Mouse (Mus musculus) heart, postnatal 0 days (tissue): ENCODE results near the gene Egfl7. TPM values are rescaled to one million over a fixed set of nuclear protein-coding genes. Genes with fewer than 3 reads are reported as not detected.
A peak's percentile ranks its signal among the peaks of the same experiment; 100 is the strongest.

Experiments used
- ATAC-seq: fragments of 200-750 bp; cut with Nextera tagmentation; 2 replicates; pipeline ENCODE4 v1.8.0; 2017; ENCODE audit warnings: low read depth, moderate number of reproducible peaks, moderate library complexity; ENCODE audit not compliant: insufficient read depth
- DNase-seq: peaks from one replicate; pipeline ENCODE4 v3.0.0-alpha.2; 2016; ENCODE audit warnings: low spot score
- H3K27ac ChIP-seq: fragments of 300-500 bp; sonication (generic); 2 replicates; pipeline ENCODE4 v1.5.1; 2014; ENCODE audit warnings: low read depth, mild to moderate bottlenecking
- H3K27me3 ChIP-seq: fragments of 300-500 bp; sonication (generic); 2 replicates; pipeline ENCODE4 v1.6.1; 2014; ENCODE audit warnings: low read length, mixed read lengths; ENCODE audit not compliant: control insufficient read depth, insufficient read depth
- H3K36me3 ChIP-seq: fragments of 300-500 bp; sonication (generic); replicated peaks from 2 replicates; pipeline ENCODE4 v1.6.1; 2014; ENCODE audit warnings: low read length, mixed read lengths; ENCODE audit not compliant: control insufficient read depth, insufficient read depth
- H3K4me1 ChIP-seq: fragments of 300-500 bp; sonication (generic); 2 replicates; pipeline ENCODE4 v1.6.1; 2014; ENCODE audit warnings: antibody characterized with exemption; ENCODE audit not compliant: control insufficient read depth, insufficient read depth
- H3K4me2 ChIP-seq: fragments of 300-500 bp; sonication (generic); 2 replicates; pipeline ENCODE4 v1.6.1; 2014; ENCODE audit warnings: low read depth, mild to moderate bottlenecking, low read length, moderate library complexity
- H3K4me3 ChIP-seq: fragments of 300-500 bp; sonication (generic); 2 replicates; pipeline ENCODE4 v1.5.1; 2014; ENCODE audit warnings: low read depth, low read length
- H3K9ac ChIP-seq: fragments of 300-500 bp; sonication (generic); replicated peaks from 2 replicates; pipeline ENCODE4 v1.6.1; 2014; ENCODE audit warnings: low read depth, low read length, mixed read lengths
- H3K9me3 ChIP-seq: fragments of 300-500 bp; sonication (generic); replicated peaks from 2 replicates; pipeline ENCODE4 v1.6.1; 2016; ENCODE audit warnings: low read length; ENCODE audit not compliant: control insufficient read depth
- CTCF ChIP-seq: IDR thresholded peaks from 2 replicates; pipeline ENCODE4 v1.5.1; 2016; ENCODE audit warnings: antibody characterized with exemption, control low read depth, low read depth
- EP300 ChIP-seq: IDR thresholded peaks from 2 replicates; pipeline ENCODE4 v1.6.1; 2016; ENCODE audit warnings: antibody characterized with exemption, low read depth
- WGBS: fragments of 180-500 bp; shearing (Covaris S2); extraction: QIAGEN DNeasy Blood & Tissue Kit; methylation state at CpG from one replicate; pipeline ENCODE4 v1.1.7; 2014; 5-methylcytosine and 5-hydroxymethylcytosine counted together
- polyA plus RNA-seq: library from polyadenylated mRNA; unstranded; fragments of >200 nt; fragmentation: Nextera tagmentation; extraction: Ambion mirVana; gene quantifications from 2 replicates; pipeline ENCODE4 v1.2.1, GENCODE M21; 2015
- total RNA-seq: library from RNA; depleted of rRNA; stranded (reverse); fragments of >200 nt; gene quantifications from 2 replicates; pipeline ENCODE4 v1.2.3, GENCODE M21; 2014; ENCODE audit warnings: low replicate concordance

Egfl7 gene
- total and polyA plus RNA-seq, 2 experiments from 2014 or later, result 158 to 375 TPM

GRCm38 (mm10) chr2:26575378-26575777 lies 4.4 kb upstream of the Egfl7 start:
- Histone ChIP-seq H3K4me2 (no peak overlapping the region), H3K9ac (no peak overlapping the region), H3K4me1 (peaks cover 42% of the 10 kb centered on the region), H3K27me3 (no peaks in the 10 kb centered on the region), H3K4me3 (no peak overlapping the region), H3K27ac (peak overlapping the region; percentile 90), H3K9me3 (no peaks in the 10 kb centered on the region), H3K36me3 (no peaks in the 10 kb centered on the region)
- DNase-seq (no peak), ATAC-seq (no peak)
- WGBS, result 70% methylated on average over 1 of the region's 1 CpGs
- no peak for TF ChIP-seq EP300
- no peak for TF ChIP-seq CTCF

- H3K4me1 ChIP-seq, result peaks cover 42% of the 10 kb centered on the region
- no peak for TF ChIP-seq CTCF
- peak; percentile 96 for TF ChIP-seq EP300
- H3K27ac ChIP-seq, result peak overlapping the region; percentile 90
- DNase-seq (peak; percentile 59), ATAC-seq (peak; percentile 19; the same call in 1 of the 2 replicates)
- H3K4me2 ChIP-seq, result no peak overlapping the region
- no peak overlapping the region for H3K9ac ChIP-seq
- H3K9me3 ChIP-seq, result no peaks in the 10 kb centered on the region
- no peak overlapping the region for H3K4me3 ChIP-seq
- H3K36me3 ChIP-seq, result no peaks in the 10 kb centered on the region
- no peaks in the 10 kb centered on the region for H3K27me3 ChIP-seq
- WGBS, result 40% methylated on average over 4 of the region's 4 CpGs
These were observed 3.9 kb upstream of the Egfl7 start for GRCm38 (mm10) chr2:26575865-26576264.

DNA sequence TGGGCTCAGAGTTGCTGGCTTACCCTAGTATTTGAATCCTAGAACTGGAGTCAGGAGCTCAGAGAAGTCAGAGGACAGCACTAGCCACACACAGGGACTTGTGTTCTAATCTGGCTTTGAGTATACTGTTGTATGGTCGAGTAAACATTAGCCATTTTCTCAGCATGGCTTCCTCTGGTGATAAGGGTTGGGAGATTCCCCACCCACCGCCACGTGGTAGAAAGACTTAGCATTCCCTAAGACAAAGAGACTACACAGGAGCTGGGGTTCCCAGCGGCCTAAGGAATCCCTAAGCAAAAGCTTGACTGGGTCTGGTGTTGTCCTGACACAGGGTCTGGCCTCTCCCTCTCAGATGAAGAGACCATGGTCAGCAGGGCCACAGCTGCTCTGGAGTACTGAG lies 3.4 kb upstream of the Egfl7 start:
- TF ChIP-seq CTCF (no peak), EP300 (no peak)

DNA sequence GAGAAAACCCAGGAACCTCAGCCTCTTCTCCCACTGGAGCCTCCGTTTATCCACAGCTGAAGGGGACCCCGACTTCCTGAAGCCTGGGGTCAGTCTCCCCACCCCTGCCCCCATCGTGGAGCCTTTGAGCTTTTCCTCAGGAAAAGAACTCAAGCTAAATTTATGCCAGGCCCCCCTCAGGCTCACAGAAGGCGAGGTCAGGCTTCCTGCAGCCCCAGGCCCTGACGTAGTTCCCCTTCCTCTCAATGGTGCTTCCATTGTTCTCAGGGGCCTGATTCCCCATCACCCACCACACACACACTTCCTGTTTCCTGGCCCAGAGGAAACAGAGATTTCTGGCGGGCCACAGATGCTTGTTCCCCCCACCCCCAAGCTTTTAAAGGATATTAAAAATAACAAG lies 1.4 kb upstream of the Egfl7 start:
- DNase-seq, result peak; percentile 88
- Histone ChIP-seq H3K36me3 (no peaks in the 10 kb centered on the region), H3K9ac (no peak overlapping the region), H3K4me1 (peaks cover 38% of the 10 kb centered on the region), H3K4me2 (peak overlapping the region; percentile 34), H3K27me3 (no peaks in the 10 kb centered on the region), H3K27ac (peak overlapping the region; percentile 92), H3K9me3 (no peaks in the 10 kb centered on the region), H3K4me3 (peak overlapping the region; percentile 1; the same call in 1 of the 2 replicates)
- 50% methylated on average over 6 of the region's 6 CpGs for WGBS
- TF ChIP-seq EP300, result peak; percentile 99
- no peak for TF ChIP-seq CTCF
- ATAC-seq, result peak; percentile 62

More for the DNA sequence above, 3.4 kb upstream of the Egfl7 start:
- 58% methylated on average over 4 of the region's 4 CpGs for WGBS
- peaks cover 42% of the 10 kb centered on the region for H3K4me1 ChIP-seq
- no peak overlapping the region for H3K9ac ChIP-seq
- no peaks in the 10 kb centered on the region for H3K36me3 ChIP-seq
- no peak for DNase-seq
- no peak for ATAC-seq
- H3K4me3 ChIP-seq, result no peak overlapping the region
- H3K27ac ChIP-seq, result peak overlapping the region; percentile 90
- no peaks in the 10 kb centered on the region for H3K27me3 ChIP-seq
- H3K9me3 ChIP-seq, result no peaks in the 10 kb centered on the region
- no peak overlapping the region for H3K4me2 ChIP-seq

- Histone ChIP-seq H3K9ac (no peak overlapping the region), H3K27me3 (no peaks in the 10 kb centered on the region), H3K9me3 (no peaks in the 10 kb centered on the region), H3K27ac (peak overlapping the region; percentile 92), H3K4me3 (no peak overlapping the region), H3K4me2 (no peak overlapping the region), H3K36me3 (no peaks in the 10 kb centered on the region), H3K4me1 (peaks cover 16% of the 10 kb centered on the region; the same call in 1 of the 2 replicates)
- 64% methylated on average over 5 of the region's 5 CpGs for WGBS
- TF ChIP-seq CTCF, result no peak
- no peak for DNase-seq
- no peak for ATAC-seq
These were observed 937 bp downstream of the Egfl7 start for GRCm38 (mm10) chr2:26580751-26581150.

GRCm38 (mm10) chr2:26582203-26582602 lies 2.4 kb downstream of the Egfl7 start:
- Histone ChIP-seq H3K36me3 (no peaks in the 10 kb centered on the region), H3K9me3 (no peaks in the 10 kb centered on the region), H3K4me3 (no peak overlapping the region), H3K4me2 (no peak overlapping the region), H3K27ac (peak overlapping the region; percentile 92; the same call in 1 of the 2 replicates), H3K27me3 (no peaks in the 10 kb centered on the region), H3K4me1 (peaks cover 15% of the 10 kb centered on the region), H3K9ac (no peak overlapping the region)
- ATAC-seq (no peak), DNase-seq (no peak)
- WGBS, result 60% methylated on average over 2 of the region's 2 CpGs
- TF ChIP-seq CTCF (no peak), EP300 (no peak)
